Mouse (Mus musculus) v-Abl transformed pro-B cells (cell line): ENCODE measurements at regions not wholly inside any gene's neighbourhood (a gene's known extent, or its start where the extent isn't known, plus 50 kb on each side); places are given as distances from the start of the nearest gene placed in this dataset.
"Not testable (repeated sequence)": the region's sequence is repeated elsewhere in the genome, so short reads cannot be mapped to it uniquely, and the experiment has no call there.

Experiments
- in situ Hi-C, 2 experiments: fragments of 400-800 bp; cut with MboI; formaldehyde crosslinking; loops; one replicate each; pipeline ENCODE4 v1.15.1; 2025; ENCODE audit not compliant: unreplicated experiment in 2 of 2

DNA sequence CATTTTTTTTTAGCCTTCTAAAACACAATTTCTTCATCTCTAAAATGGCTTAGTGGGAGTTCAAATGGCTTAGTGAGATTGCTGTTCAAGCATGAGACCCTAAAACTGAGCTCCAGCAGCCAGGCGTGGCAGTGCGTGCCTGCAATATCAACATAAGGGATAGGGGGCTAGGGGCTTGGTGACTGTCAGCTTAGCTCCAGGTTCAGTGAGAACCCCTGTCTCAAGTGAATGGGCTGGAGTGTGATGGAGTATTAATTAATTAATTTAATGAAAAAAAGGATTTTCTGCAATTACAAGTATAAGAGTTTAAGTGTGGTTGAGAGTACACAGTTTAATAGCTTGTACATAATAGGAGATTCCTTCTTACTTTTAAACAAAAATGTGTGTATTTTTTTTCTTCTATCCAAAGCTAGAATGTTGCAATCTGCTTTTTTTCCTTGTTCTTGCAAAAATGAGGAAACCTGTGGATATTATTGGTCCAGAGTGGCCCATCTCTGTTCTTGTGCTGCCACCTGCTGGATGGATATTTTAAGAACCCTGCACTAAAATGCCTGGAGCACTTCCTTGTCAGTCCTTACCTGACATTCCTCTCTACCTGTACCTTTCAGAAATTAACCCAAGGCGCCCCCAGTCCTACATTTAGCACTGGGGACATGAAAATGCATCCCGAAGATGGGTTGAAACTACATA is 54.0 kb upstream of the Usp47 start:
- in situ Hi-C loops: loop anchor here (5.0 to 25.0 kb wide), 7 partner anchors 782 to 1682 kb away; no protein-coding TSS in a partner anchor

DNA sequence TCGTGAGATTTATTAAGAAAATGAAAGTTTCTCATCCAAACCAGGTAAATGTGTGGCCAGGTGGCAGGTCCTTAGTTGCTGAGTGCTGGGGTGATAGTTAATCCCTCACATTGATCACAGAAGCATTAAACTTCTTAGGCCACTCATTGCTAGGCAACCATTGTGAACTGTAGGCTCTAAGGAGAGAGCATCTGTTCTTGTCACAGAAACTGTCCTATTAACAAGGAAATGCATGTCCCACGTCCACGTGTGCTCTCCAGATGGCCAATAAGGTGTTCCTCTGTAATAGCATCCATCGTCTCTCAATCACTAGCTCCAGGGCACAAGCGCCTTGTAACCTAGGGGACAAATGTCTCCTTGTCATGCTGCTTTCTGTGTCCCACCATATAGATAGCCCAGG is 55.0 kb upstream of the Usp47 start:
- in situ Hi-C loops: loop anchor here (5.0 to 25.0 kb wide), 7 partner anchors 781 to 1681 kb away; no protein-coding TSS in a partner anchor

DNA sequence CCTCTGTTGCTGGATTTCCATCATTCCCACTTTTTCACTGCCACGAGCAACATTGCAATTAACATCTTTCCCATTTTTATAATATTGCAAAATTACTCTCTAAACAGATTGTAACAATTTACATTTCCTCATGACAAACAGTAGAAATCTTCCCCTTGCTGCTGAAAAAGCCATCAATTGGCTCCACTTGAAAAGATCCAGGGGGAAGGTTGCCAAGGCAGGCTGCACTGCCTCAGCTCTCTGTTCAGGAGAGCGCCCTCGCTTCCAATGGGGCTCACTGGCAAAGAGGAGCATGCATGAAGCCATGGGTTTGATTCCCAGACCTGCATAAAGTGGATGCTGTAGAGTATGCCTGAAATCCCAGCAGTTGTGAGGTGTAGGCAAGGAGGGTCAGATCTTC is 56.6 kb upstream of the Usp47 start:
- in situ Hi-C loops: loop anchor here (5.0 to 25.0 kb wide), 7 partner anchors 779 to 1679 kb away; no protein-coding TSS in a partner anchor

DNA sequence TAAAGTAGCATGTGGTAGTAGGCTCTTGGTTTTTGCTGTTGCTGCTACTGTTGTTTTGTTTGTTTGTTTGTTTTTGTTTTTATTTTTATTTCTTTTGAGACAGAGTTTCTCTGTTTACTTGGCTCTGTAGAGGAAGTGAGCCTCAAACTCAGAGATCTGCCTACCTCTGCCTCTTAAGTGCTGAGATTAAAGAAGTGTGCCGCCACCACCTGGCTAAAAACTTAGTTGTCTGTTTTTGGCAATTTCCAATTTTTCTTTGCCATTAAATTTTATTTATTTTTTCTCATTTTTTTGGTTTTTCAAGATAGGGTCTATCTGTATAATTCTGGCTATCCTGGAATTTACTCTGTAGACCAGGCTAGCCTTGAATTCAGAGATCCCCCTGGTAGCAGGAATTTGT is 59.3 kb upstream of the Usp47 start:
- in situ Hi-C loops: loop anchor here (10.0 to 25.0 kb wide), 6 partner anchors 777 to 1677 kb away; no protein-coding TSS in a partner anchor

DNA sequence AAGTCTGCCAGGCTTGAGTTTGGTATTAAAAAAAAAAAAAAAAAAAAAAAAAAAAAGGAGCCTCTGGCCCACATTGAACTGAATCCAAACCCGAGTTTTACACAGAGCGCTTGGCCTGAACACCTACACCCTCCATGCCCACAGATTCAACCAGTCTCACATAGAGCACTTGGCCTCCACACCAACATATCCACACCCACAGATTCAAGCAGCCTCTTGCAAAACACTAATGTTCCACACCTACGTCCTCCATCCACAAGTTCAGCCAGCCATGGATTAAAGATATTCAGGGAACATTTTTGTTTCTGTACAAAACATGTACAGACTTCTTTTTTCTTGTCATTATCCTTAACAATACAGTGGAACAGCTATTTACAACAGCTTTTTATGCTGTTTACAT is 63.3 kb upstream of the Usp47 start:
- in situ Hi-C loops: loop anchor here (10.0 to 25.0 kb wide), 6 partner anchors 773 to 1673 kb away; no protein-coding TSS in a partner anchor

DNA sequence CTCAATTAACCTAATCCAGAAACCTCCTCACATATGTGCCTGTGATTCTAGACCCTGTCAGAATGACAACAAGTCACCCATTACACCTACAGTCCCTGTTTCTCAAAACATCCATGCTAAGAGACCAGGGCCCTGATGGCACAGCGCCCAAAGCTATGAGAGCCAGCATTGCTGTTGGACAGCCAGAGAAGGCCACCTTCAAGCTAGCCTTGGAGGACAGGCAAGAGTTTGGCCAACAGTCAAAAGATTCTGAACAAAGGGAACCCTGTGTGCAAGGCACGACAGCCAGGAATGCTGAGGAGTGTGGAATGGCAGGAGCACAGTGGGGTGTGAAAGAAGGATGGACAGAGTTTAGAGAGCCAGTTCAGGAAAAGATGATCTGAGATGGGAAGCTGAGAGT is 66.6 kb upstream of the Usp47 start:
- in situ Hi-C loops: loop anchor here (25.0 kb wide), 3 partner anchors 769 to 1669 kb away; no protein-coding TSS in a partner anchor

DNA sequence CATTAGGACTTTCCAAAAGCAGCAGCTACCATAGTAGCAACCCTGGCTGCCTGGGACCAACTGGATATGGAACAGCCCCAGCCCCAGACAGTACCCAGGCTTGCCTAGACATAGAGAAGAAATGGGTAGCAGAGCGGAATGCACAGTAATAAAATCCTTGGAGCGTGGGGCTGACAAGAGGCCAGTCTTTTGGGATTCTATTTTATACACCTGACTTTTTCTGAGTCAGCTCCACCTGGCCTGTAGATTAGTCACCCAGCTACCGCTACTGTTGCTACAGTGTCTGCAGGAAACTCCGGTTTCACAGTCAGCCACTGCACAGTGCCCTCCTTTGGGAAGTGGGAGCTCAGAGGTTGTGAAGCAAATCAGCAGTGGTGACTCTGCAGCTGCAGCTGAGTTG is 83.7 kb upstream of the Usp47 start:
- in situ Hi-C loops: no loop called here

DNA sequence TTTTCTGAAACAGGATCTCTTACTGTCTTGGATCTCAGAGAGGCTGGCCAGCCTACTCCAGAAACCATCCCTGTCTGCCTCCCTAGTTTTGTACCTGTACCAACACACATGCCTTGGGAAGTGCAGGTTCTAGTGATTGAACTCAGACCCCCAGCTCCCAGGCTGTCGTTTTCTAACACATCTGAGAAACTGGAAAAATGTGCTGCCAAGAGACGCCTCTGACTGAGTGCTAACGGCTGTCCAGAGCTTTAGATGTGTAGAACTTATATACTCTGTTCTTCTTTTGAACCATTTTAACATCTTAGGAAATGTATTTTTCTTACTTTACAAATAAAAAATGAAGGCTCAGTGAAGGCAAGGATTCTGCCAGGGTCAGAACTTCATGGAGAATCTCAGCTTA is 85.8 kb upstream of the Usp47 start:
- in situ Hi-C loops: no loop called here

DNA sequence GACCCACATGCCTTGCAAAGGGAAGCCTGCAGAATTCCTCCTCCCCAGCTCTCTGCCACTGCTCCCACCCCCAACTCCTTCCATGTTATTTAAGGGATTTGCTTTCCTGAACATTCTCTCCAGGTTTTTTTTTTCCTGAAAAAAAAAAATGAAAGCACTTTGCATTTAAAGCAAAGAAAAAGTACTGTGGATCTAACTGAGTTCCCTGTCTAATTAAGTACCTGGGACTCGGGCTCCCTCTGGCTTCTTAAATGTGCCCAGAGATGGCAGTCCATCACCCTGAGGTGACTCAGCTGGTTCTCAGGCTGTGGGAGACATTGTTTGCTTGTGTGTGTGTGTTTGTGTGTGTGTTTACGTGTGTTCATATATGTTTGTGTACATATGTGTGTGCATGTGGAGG is 86.2 kb upstream of the Usp47 start:
- in situ Hi-C loops: no loop called here

DNA sequence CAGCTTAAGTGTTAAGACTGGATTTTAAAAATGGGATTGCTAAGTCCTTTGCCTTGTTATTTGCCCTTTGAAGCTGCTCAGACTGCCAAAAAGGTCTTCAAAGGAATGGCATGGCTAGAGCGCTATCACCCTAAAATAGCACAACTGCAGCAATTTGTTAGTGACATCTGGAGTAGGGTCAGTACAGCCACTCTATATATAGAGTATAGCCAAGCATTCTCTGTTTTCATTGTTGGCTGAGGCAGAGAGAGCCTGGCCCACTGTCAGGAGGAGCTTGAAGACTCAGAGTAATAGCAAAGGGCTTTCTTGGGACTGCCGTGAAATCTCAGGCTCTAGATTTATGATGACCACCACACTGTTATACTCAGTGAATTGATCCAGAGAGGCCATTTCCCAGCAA is 90.6 kb upstream of the Usp47 start:
- in situ Hi-C loops: no loop called here

DNA sequence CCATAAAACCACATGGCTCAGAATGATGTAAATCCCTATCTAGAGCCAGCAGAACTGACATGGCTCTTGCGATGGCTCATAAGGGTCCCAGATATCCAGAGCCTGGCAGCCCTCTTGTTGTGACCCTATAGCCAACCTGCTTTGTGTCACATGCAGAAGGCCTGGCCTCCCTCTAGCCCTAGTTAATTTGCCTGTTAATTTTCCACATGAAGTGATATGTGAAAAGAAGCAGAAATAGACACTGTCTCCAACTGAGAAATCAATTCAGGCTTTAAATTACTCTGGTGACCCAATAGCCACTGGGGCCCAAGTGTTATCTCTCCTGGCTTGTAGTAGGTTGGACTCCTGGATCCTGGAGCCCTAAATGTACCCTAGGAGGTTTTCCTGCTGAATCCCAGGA is 103.3 kb upstream of the Usp47 start:
- in situ Hi-C loops: no loop called here

DNA sequence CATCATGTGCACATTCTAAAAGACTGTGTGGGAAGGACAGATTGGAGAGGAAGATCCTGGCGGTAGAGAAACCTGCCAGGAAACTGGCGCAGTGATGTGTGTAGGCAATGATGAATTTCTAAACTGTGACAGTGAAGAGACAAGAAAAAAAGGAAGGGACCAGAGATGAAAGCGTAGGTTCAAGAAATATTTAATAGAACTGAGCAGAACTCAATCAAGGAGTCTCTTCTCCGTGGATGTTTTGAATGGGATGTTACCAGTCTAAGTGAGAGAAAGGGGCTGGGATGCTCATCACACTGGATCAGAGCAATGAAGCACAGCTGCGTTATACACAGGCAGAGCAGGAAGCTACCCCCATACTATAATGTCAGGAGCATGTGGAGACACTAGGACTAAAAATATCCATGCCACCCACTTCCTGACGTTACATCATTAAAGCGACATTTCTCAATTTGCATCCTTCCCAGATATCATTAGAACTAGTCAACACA is 119.5 kb upstream of the Usp47 start:
- in situ Hi-C loops: no loop called here

DNA sequence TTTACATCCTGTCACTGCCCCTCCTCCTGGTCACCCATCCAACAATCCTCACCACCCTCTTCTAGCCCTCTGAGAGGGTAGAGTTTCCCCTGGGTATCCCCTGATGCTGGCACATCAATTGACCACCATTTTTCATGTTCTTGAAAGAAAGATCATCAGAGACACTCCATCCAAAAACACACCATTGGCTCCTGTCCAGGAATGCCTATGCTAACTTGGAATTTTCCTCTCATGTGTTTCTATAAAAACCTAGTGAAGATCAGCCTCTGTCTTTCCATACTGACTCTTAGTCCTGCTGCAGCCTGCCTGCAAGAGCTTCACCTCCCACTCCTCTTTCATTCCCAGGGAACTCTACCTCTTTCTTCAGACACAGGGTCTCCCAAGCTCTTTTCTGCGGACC is 117.2 kb upstream of the Galnt18 start:
- in situ Hi-C loops: no loop called here

DNA sequence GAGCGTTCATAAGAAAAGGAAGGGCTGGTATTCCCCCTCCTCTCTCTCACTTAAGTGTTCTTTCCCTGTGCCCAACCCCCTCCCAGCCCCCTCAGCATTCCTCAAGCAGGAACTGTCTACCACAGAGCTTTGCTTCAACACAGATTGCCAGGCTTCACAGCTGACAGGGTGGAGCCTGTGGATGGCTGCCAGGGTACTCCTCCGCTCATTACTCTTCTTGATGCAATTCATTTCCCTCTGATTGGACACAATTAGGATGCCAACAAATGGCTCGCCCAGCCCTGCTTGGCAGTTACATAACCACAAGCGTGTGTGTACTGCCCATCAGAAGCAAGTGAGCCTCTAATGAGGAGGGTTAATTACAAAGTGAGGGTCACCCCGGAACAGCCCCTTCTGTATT is 116.5 kb upstream of the Galnt18 start:
- in situ Hi-C loops: no loop called here

DNA sequence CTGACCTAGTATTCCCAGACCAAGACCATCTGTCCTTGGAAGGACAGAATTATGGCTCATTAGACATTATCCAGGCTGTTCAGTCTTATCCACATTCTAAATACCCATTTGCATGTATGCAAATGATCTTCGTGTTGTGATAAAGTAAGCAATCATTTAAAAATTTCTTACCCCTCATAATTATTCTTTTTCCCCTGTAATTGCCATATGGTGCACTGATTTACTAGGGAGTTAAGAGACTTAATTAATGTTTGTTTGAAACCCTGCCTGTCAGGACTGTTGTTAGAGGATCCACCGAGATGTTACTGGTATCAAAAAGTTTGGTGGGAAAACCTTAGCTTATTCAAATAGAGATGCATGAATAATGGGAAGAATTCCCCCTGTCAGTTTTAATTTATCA is 103.2 kb upstream of the Galnt18 start:
- in situ Hi-C loops: no loop called here

DNA sequence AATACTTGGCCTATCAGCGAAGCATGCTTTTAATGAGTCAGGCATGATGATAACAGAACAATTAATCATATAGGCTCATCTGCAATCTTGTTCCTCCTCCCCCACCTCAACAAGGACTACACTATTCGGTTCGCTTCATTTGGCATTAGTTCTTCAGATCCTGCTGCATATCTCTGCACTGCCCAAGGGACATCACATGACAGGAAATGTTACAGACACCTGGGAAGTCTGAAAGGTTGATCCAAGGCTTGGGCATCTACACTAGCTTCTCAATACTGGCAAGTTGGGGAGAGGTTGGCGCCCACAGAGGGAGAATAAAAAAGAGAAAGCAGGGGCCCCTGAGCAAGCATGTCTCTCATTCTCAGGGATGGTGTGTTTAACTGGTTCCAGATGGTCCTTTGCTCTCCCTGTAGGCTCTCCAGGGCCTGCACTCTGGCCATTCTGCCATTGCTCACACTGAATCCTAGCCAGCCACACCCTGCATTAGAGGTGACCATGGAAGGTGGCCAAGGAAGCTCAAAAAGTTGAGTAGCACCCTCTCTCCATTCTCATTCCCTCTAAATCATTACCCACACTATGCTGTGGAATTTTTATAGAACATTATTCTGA is 100.4 kb upstream of the Galnt18 start:
- in situ Hi-C loops: no loop called here

DNA sequence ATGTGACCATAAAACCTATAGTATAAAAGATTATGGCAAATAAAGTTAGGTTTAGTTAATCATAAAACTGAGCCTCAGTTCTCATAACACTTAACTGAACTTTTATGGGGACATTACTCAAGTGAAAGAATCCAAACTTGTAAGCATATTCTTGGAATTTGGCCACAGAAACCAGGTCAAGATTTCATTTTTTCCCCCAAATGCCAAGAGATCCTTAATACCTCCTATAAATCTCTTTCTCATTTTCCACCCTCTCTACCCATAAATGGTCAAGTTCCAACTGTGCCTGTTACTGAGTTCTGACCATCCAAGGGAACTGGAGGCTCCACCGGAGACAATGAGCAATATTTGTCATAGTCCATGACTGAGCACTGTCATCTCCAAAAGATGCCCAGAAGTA is 97.8 kb upstream of the Galnt18 start:
- in situ Hi-C loops: no loop called here

DNA sequence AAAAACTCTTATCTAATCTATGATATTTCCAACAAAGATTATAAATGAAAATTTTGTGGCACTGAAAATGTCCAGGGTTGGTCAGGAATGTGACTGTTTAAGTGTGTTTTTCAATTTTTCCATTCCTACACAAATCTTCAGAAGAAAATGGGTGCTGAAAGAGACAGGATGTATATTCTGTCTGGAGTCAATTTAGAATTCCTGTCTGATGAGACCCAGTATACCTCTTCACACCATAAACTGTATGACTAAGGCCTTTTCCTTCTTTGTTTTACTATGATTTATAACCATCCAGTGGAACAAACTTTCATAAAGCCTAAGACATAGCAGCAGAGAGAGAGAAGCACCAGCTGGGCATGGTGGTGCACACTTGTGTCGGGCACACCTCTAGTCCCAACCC is 96.2 kb upstream of the Galnt18 start:
- in situ Hi-C loops: no loop called here

DNA sequence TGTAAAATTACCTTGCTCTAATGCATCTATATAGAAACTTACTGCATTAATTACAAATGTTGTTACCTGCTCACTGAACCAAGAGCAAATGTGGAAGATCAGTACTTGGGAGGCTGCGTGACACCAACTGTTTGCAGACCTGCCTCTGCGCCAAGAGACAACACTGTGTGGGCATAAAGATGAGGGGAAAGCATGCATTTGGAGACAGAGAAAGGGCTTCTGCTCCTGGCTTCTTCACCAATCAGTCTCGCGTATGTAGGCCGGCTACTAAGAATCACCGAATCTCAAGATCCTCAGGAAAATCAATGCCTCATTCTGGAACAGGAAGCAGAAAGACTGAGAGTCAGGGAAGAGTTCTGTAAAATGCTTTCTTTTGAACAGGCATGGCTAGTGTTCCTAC is 89.6 kb upstream of the Galnt18 start:
- in situ Hi-C loops: no loop called here

DNA sequence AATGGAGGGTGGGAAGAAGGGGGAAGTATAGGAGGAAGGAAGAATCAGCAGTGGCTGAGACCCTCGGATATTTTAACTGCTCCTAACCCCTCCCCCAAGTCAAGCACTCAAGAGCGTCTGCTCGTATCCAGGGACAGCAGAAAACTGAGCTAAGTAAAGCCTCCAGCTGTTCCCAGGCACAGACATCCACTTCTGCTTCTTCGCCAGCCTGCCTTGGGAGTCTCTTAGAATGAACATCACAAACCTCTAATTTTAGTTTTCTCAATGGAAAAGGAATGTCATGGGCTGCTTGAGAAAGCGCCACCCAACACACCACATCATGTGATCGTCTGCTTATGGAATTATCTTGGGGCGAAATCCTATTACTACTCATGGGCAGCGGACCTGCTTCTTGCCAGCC is 83.3 kb upstream of the Galnt18 start:
- in situ Hi-C loops: no loop called here

DNA sequence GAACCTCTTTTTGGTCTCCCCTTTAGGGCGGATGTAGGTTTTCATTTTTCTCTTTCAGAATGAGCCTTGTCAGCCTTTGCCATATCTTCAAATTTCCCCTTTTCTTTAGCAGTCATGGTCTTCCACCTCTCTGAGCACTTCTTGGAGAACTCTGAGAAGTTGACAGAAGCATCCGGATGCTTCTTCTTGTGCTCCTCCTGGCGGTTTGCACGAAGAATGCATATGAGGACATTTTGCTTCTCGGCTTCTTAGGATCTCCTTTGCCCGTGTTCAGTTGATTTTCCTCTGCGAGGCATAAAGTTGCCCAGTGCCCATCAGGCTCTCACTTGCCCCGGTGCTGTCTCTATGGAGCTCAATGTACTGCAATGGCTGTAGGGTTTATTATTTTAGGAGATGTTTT is 78.5 kb upstream of the Galnt18 start:
- in situ Hi-C loops: not testable (repeated sequence)

DNA sequence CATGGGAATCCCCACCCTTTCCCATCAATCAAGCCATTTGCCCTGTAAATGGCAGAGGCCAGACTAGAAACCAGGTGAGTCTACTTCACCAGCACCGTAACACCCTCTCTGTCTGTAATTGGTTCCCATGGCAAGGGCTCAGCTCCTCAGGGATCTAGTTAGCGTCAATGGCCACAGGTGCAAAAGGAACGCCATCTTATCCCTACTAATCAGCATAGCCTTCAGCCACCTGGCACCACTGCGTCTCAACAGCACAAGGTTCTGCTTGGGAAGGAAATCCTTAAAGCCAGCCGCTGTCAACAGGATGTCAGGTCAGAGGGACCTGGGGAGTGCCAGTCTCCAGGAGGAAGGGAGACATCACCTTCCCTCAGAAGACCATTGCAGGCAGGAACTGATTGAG is 77.2 kb upstream of the Galnt18 start:
- in situ Hi-C loops: no loop called here
